Mouse (Mus musculus): Measurements from ENCODE around the gene Mapk3.

Mapk3 gene

GRCm38 (mm10) chr7:126760391-126760802 is 996 bp downstream of the Mapk3 start:
- DNase-seq, result peak; percentile 99

- DNase-seq, result no peak
These were observed 1.6 kb downstream of the Mapk3 start for GRCm38 (mm10) chr7:126760956-126761355.

DNA sequence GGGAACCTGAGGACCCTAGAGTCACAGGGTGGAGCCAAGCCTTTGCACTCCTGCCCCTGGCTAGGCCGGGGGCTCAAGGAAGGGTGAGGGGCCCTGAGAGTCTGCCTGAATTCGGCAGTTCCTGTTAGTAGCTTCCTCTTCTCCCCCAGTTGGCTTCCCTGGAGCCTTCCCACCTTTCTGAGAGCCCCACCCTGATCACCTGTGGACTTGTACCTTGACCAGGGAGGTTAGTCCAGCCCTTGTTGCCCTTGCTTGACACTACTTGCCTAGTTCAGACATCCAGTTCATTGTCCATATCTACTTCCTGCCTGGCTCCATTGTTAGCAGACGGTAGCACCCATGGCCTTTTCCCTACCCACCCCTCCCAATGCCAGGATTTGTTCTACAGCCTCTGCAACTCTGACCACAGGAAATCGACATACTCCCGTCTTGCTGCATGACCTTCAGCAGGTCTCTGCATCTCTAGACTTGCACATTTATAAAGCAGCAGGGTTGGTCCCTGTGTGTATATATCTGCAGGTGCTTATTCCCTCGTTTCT is 2.2 kb downstream of the Mapk3 start:
- peak; percentile 94 for DNase-seq

GRCm38 (mm10) chr7:126762471-126763008 is 3.1 kb downstream of the Mapk3 start:
- no peak for DNase-seq

DNA sequence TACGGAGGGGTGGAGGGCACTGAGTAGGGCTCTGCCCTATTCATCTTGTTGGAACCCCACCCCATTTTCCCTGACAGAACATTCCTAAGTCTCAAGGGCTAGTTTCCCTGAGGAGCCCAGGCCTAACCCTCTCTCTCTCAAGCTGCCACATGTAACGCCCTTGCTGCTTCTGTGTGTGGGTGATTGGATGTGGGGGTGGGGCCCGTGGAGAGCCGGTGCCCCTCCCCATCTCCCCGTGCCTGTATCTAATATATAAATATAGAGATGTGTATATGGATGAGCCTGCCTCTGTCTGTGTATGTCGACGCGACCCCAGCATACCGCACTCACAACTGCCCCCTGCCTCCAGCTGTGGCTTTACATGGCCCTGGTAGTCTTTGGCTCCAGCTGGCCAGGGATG is 6.1 kb downstream of the Mapk3 start:
- DNase-seq, result no peak

DNA sequence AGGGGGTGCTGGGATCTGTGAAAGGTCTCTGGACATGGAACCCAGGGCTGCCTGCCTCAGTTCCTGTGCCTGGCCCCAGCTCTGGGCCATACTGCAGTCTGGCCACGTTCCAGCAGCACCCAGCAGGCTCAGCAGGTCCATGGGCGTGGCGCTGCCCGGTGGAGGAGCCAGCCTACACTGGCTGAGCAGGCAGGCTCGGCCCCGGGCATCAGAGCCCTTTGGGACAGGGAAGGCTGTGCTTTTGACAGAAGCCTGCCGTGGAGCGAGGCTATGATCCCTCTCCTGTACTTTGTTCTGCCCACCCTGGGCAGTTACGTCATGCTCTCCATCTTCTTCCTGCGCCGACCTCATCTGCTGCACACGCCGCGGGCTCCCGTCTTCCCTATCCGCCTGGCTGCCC is 6.8 kb downstream of the Mapk3 start, which contains the start of gene Gdpd3:
TSS of gene Gdpd3 (plus strand) at position 134 of the 400 bp plus-strand sequence.
- DNase-seq, result no peak

DNA sequence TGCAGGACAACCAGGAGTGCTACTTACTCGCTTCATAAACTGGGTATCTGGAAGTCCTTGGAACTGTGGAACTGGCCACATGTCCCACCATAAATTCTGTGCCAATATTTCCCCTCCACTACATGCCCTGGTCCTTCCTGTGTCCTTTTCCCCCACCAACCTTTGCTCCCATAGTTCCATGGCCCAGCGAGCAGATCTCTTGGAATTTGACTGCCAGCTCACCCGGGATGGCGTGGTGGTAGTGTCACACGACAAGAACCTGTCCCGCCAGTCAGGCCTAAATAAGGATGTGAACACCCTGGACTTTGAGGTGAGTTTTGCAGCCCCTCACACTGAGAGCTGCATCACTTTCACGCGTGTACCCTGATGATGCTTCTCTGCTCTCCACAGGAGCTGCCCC is 7.6 kb downstream of the Mapk3 start:
- DNase-seq, result no peak

GRCm38 (mm10) chr7:126770784-126771183 is 11.4 kb downstream of the Mapk3 start:
- DNase-seq, result no peak

DNA sequence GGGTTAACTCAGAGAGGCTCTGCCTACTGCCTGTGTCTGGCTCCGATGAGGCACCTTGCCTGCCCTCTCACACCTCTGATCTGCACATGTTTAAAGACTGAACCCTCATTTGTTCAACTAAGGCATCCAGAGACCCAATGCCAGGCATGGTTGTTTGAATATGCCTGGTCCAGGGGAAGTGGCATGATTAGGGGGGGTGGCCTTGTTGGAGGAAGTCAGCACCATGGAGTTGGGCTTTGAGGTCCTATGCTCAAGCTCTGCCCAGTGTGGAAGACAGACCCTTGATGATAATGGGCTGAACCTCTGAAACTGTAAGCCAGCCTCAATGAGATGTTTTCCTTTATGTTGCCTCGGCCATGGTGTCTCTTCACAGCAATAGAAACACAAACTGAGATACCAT is 13.9 kb downstream of the Mapk3 start:
- peak; percentile 85 for DNase-seq

DNA sequence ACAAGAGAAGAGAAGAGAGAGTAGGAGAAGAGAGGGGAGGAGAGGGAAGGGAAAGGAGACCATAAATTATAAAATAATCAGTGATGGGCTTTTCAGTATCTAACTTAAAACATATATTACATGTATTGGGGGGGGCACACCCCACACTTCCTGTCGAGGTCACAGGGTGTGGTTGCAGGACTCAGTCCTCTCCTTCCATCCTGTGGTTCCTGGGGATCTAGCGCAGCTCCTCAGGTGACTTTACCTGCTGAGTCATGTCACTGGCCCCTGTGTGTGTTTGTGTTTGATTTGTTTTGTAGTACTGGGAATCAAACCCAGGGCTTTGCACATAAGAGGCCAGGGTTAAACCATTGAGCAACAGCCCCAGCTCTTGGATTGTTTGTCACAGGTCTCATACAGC is 15.1 kb downstream of the Mapk3 start:
- no peak for DNase-seq

DNA sequence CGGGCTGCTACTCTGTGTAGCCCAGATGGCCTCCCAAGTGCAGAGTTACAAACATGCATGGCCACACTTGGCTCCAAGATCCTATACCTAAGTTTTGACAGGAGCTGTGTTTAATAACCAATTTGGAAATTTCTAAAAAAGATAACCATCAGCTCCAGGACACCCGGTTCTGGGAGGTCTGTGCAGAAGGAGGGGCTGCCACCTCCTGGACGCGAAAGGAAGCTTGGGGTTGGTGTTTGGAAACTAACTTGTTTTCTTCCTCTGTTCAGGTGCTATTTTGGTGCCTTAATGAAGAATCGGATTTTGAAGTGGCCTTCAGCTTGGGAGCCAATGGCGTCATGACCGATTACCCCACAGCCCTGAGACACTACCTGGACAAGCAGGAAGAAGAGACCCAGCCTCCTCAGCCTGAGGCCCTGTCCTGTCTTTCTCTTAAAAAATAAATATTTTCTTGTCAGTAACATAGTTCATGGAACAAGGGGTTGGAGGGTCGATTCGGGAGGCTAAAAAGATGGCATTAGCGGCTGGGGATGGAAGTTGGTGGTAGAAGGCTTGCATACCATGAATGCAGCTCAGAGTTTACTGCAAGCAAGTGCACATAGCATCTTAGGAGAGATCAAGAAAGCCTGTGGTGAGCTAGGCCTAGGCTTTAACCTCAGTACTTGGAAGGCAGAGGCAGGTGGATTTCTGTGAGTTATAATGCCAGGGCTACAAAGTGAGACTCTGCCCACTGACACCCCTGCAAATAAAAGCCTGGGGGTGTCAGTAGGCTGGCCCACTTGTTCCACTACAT is 16.0 kb downstream of the Mapk3 start:
- DNase-seq, result peak; percentile 93

DNA sequence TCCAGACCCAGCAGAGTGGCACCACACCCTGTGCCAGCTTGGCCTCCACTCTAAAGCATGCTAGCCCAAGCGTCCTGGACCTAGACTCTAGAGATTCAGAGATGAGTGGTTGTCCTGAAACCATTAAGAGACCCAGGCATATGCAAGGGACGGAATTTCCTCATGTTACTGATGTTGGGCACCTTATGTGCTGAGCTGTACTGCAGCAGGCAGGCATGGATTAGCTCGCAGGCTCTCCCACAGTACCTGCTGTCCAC is 16.5 kb downstream of the Mapk3 start:
- DNase-seq, result no peak

DNA sequence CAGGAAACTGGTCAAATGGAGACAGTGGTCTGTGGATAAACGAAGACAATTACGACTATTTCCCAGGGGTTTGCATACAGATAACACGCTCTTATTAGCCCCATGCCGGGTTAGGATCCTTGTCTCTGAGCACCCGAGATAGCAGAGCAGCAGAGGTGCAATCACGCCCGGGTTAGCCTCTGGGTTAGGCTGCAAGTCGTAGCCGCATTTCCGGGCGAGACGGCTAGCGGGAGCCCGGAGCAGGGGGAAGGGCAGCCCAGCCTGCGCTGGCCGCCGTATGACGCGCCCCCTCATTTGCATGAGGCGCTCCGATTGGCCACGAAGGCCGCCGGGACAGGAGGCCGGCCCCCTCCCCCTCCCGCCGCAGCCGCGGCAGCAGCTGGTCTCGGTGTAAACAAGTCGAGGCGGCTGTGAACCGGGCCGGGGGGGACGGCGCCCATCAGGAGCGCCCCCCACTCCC is 17.2 kb downstream of the Mapk3 start, which contains the start of gene Ypel3:
TSS of gene Ypel3 (plus strand) at position 358 of the 460 bp plus-strand sequence.
- peak; percentile 100 for DNase-seq

DNA sequence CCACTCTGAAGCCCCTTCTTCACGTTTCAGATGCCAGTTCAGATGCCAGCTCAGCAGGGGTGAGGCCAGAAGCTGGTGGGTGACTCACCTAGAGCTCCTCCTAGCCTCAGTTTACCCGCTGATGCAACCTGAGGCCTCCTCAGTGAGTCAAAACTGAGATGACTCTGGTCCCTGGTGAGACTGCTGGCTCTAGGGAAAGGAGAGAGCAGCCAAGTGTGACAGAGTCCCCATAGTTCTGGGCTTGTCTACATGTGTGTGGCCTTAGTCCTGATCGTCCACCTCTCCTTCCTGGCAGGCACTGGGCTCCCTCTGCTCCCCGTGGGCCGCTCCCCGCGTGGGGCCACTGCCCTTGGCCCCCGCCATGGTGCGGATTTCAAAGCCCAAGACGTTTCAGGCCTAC is 18.1 kb downstream of the Mapk3 start:
- DNase-seq, result peak; percentile 97

- peak; percentile 95 for DNase-seq
These were observed 18.7 kb downstream of the Mapk3 start for GRCm38 (mm10) chr7:126778147-126778546.

DNA sequence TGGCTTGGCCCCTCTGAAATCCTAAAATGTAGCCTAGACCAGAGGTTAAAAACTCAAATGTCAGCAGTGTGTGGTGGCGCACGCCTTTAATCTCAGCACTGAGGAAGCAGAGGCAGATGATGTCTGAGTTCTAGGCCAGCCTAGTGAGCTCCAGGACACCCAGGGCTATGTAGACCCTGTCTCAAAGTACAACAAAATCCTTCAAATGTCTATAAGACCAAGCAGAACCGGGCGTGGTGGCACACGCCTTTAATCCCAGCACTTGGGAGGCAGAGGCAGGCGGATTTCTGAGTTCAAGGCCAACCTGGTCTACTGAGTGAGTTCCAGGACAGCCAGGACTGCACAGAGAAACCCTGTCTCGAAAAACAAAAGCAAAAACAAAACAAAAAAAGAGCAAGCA is 19.7 kb downstream of the Mapk3 start:
- DNase-seq, result peak; percentile 90

DNA sequence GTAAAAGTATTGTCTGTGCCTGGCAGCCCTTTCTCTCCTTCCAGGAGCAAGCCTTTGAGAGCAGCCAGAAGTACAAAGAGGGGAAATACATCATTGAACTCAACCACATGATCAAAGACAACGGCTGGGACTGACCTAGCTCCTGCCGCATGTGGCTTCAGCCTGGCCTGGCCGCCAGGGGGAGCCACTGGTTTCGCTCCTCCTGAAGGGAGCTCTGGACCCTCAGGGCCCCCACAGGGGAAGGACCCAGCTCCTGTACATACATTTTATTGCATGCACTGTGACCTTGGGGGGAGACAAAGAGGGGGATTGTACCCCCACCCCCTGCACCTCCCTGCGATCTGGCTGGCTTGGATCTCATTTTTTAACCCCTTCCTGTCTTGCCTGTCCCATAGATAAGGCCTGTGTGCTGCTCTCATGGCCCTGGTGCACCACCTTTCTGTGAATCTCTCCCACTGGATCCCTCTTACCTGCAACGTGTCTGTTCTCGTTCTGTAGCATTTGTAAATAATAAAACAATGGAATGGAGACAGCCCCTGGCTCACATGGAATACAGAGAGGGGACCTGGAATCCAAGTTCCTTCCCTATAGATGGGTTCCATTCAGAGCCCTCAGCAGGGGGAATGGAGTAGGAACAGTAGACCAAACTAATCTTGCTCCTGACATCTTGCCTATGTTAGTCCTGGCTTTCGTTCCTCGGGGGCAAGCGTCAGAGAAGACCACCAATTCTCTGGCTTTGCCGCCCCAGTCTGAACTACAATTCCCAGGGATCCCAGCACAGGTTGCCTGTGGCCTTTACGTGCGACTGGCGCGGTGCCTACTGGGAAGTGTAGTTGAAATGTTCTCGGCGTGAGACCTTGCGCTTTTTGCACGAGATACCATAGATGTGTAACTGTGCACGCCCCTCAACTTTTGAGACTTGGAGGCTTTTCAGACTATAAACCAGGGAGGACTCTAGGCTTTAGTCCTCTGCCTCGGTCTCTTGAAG is 20.9 kb downstream of the Mapk3 start:
- peak; percentile 98 for DNase-seq

DNA sequence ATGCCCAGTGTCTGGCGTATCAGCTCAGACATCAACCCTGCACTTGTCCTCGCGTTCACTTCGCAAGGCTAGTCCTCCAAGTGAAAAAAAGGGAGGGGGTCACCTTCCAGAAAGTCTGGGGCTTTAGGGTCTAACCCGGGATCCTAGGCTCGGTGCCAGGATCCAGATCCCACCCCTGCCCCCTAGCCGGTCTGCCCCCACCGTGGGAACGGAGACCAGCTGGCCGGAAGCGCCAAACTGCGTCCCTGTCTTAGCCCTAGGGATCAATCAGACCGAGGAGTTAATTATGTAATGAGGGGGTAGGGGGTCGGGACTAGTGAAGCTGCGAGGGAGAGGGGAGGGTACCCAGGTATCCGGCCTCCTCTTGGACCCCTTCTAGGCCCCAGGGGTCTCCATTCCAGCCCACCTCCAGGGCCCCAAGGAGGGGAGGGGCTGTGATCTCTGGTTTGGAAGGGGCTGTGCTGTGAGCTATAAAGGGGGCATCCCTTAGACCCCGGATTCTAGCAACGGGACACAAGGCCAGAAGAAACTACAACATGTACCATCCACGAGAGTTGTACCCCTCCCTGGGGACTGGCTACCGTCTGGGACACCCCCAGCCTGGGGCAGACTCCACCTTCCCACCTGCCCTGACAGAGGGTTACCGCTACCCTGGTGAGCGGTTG is 21.7 kb downstream of the Mapk3 start, which contains the start of gene Tbx6:
TSS of gene Tbx6 (plus strand) at position 513 of the 665 bp plus-strand sequence.
- DNase-seq, result peak; percentile 97

DNA sequence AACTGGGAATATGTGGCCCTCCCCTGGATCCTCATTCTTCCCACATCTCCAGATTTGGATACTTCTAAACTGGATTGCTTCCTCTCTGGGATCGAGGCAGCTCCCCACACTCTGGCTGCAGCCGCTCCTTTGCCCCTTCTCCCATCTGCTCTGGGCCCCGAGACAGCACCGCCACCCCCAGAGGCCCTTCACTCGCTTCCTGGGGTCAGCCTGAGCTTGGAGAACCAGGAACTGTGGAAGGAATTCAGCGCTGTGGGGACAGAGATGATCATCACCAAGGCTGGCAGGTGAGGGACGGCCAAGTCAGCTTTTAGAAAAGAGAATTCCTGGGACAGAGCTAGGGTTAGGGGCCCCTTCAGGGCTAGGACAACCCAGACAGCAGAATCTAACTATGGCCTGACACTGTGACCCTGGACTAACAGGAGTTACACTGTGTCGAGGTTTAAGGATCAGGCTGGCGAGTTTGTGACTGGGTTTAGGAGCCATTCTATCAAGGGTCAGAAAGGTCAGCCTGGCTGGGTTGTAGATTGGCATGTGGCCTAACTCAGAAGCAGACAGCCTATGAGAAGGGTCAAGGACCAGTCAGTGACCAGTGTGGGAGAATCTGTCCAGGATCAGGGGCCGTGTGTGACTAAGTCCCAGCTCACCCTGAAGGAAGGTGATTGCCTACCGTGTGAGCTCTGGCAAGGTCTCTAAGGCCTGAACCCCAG is 22.4 kb downstream of the Mapk3 start:
- peak; percentile 94 for DNase-seq

- peak; percentile 95 for DNase-seq
These were observed 23.3 kb downstream of the Mapk3 start for GRCm38 (mm10) chr7:126782693-126783092.

DNA sequence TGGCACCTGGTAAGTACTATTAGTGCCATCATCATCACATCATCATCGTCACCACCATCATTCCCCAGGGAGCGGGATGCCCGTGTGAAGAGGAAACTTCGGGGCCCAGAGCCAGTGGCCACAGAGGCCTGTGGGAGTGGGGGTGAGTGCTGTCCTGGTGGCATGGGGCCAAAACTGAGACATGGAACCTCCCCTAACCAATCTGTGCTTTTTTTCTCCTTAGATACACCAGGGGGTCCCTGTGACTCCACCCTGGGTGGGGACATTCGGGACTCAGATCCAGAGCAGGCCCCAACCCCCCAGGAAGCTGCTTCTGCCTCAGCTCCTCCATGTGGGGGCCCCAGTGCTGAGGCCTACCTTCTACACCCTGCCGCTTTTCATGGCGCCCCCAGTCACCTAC is 25.1 kb downstream of the Mapk3 start:
- DNase-seq, result peak; percentile 88

GRCm38 (mm10) chr7:126785056-126785455 is 25.7 kb downstream of the Mapk3 start:
- no peak for DNase-seq

Data from heart, adult 11 months (tissue).